Mouse (Mus musculus) embryonic facial prominence, embryonic 12.5 days (tissue): ENCODE data around the gene Myh7. TPM values are rescaled to one million over a fixed set of nuclear protein-coding genes. Genes with fewer than 3 reads are reported as not detected.
"Not testable (repeated sequence)": the region's sequence is repeated elsewhere in the genome, so short reads cannot be mapped to it uniquely, and the experiment has no call there.

Source experiments
- ATAC-seq: fragments of 200-750 bp; cut with Nextera tagmentation; 2 replicates; pipeline ENCODE4 v1.8.0; 2017; ENCODE audit not compliant: insufficient number of reproducible peaks, insufficient read depth, low FRiP score, low TSS enrichment
- H3K27ac ChIP-seq: fragments of 300-500 bp; sonication (generic); 2 replicates; pipeline ENCODE4 v1.5.1; 2016; ENCODE audit warnings: mild to moderate bottlenecking
- H3K27me3 ChIP-seq: fragments of 300-500 bp; sonication (generic); 2 replicates; pipeline ENCODE4 v1.6.1; 2016; ENCODE audit warnings: mild to moderate bottlenecking, moderate library complexity
- H3K36me3 ChIP-seq: fragments of 300-500 bp; sonication (generic); 2 replicates; pipeline ENCODE4 v1.6.1; 2016; ENCODE audit warnings: mild to moderate bottlenecking
- H3K4me1 ChIP-seq: fragments of 300-500 bp; sonication (generic); 2 replicates; pipeline ENCODE4 v1.6.1; 2016
- H3K4me2 ChIP-seq: fragments of 300-500 bp; sonication (generic); replicated peaks from 2 replicates; pipeline ENCODE4 v1.6.1; 2016; ENCODE audit warnings: mild to moderate bottlenecking, moderate library complexity
- H3K4me3 ChIP-seq: fragments of 300-500 bp; sonication (generic); 2 replicates; pipeline ENCODE4 v1.5.1; 2016; ENCODE audit warnings: mild to moderate bottlenecking
- H3K9ac ChIP-seq: fragments of 300-500 bp; sonication (generic); 2 replicates; pipeline ENCODE4 v1.6.1; 2016; ENCODE audit warnings: mild to moderate bottlenecking, moderate library complexity
- H3K9me3 ChIP-seq: fragments of 300-500 bp; sonication (generic); 2 replicates; pipeline ENCODE4 v1.6.1; 2016; ENCODE audit warnings: mild to moderate bottlenecking, moderate library complexity
- WGBS: fragments of 180-500 bp; shearing (Covaris S2); methylation state at CpG from one replicate; pipeline ENCODE4 v1.1.7; 2016; 5-methylcytosine and 5-hydroxymethylcytosine counted together
- polyA plus RNA-seq: library from polyadenylated mRNA; unstranded; fragments of >200 nt; fragmentation: Nextera tagmentation; extraction: Ambion mirVana; gene quantifications from 2 replicates; pipeline ENCODE4 v1.2.1, GENCODE M21; 2016

Myh7 gene
- polyA plus RNA-seq, 1 experiment from 2014 or later, result 8.3 TPM

DNA sequence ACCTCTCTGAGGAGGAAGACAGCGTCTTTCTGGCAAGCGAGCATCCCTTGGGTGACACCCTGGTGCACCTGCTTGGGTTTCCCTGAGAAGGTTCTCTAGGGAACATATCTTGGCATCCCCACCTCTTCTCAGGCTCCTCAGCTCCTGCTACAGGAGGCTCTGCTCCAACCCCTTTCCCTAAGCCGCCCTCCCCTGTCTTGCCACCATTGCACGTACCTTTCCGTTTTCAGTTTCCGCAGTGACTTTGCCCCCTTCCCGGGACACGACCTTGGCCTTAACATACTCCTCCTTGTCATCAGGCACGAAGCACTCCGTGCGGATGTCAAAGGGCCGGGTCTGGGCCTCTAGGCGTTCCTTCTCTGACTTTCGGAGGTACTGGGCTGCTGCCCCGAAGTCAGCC is 29.4 kb downstream of the Myh7 start:
- Histone ChIP-seq H3K27ac (no peak overlapping the region), H3K9ac (no peak overlapping the region), H3K4me1 (no peaks in the 10 kb centered on the region), H3K36me3 (no peaks in the 10 kb centered on the region), H3K4me3 (no peak overlapping the region), H3K4me2 (no peak overlapping the region), H3K27me3 (no peaks in the 10 kb centered on the region), H3K9me3 (no peaks in the 10 kb centered on the region)
- ATAC-seq, result no peak
- 82% methylated on average over 15 of the region's 15 CpGs for WGBS

DNA sequence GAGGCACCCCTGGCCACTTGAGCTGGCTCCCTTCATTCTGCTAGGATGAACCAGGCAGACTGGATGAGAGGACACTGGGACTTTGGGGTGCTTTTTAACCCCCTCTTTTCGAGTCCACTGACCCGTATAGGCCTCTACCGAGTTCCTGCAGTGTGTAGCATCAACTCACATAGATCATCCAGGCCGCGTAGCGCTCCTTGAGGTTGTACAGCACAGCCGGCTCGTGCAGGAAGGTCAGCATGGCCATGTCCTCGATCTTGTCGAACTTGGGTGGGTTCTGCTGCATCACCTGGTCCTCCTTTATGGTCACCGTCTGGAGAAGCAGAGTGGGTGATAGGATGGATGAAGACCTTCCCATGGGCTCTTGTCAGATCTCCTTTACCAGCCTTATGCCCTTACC is 30.7 kb downstream of the Myh7 start:
- Histone ChIP-seq H3K36me3 (no peaks in the 10 kb centered on the region), H3K4me2 (no peak overlapping the region), H3K4me1 (no peaks in the 10 kb centered on the region), H3K27me3 (no peaks in the 10 kb centered on the region), H3K27ac (no peak overlapping the region), H3K4me3 (no peak overlapping the region), H3K9ac (no peak overlapping the region), H3K9me3 (no peaks in the 10 kb centered on the region)
- no peak for ATAC-seq
- WGBS, result 88% methylated on average over 11 of the region's 11 CpGs

DNA sequence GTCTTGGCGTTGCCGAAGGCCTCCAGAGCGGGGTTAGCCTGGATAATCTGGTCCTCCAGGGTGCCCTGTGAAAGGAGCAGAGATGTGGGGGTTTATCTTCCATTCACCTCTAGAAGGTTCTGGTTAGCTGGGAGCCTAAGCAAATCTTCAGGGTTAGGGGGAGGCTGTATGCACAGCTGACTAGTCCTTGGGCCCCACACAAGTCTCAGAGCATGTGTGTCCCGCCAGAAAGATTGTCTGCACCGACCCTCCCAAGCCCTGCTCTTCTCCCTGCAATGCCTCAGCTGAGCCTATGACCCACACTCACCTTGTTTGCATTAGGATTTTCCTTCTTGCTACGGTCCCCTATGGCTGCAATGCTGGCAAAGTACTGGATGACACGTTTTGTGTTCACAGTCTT is 31.7 kb downstream of the Myh7 start:
- Histone ChIP-seq H3K9ac (no peak overlapping the region), H3K9me3 (no peaks in the 10 kb centered on the region), H3K4me1 (no peaks in the 10 kb centered on the region), H3K36me3 (no peaks in the 10 kb centered on the region), H3K4me2 (no peak overlapping the region), H3K27ac (no peak overlapping the region), H3K4me3 (no peak overlapping the region), H3K27me3 (no peaks in the 10 kb centered on the region)
- WGBS, result 80% methylated on average over 7 of the region's 7 CpGs
- ATAC-seq, result no peak

DNA sequence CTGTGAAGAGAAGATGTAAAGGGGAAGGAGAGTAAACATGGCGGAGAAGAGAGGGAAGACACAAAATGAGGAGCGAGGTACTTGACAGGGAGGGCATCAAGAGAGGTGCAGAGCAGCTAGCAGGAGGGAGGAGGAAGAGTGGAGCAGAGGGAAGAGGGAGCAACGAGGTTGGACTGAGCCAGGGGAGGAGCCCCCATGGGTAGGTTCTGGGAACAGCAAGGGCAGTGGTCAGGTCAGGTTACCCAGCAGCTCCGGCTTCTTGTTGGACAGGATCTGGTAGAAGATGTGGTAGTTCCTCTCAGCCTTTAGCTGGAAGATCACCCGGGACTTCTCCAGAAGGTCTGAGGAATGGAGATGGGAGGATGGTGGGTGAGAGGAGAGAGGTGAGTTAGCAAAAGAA is 32.9 kb downstream of the Myh7 start:
- Histone ChIP-seq H3K4me1 (no peaks in the 10 kb centered on the region), H3K4me2 (no peak overlapping the region), H3K27ac (no peak overlapping the region), H3K27me3 (no peaks in the 10 kb centered on the region), H3K9ac (no peak overlapping the region), H3K36me3 (no peaks in the 10 kb centered on the region), H3K9me3 (no peaks in the 10 kb centered on the region), H3K4me3 (no peak overlapping the region)
- no peak for ATAC-seq
- 73% methylated on average over 5 of the region's 5 CpGs for WGBS

DNA sequence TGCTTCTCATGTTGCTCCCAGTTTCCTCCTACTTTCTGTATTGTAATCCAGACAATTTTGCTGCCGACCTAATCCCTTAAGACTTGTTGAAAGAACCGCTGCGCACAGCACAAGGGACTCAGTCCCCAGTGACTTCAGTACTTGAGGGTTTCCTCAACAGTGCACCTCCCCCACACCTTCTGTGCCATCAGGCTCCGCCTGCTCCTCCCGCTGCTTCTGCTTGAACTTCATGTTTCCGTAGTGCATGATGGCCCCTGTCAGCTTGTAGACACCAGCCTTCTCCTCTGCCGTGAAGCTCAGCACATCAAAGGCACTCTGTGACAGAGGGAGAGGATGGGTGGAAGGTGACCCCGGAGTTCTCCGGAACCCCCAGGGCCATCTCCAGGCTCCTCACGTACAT is 33.7 kb downstream of the Myh7 start:
- Histone ChIP-seq H3K36me3 (no peaks in the 10 kb centered on the region), H3K9me3 (no peaks in the 10 kb centered on the region), H3K27ac (no peak overlapping the region), H3K4me1 (no peaks in the 10 kb centered on the region), H3K27me3 (no peaks in the 10 kb centered on the region), H3K9ac (no peak overlapping the region), H3K4me2 (no peak overlapping the region), H3K4me3 (no peak overlapping the region)
- 68% methylated on average over 10 of the region's 10 CpGs for WGBS
- ATAC-seq, result no peak; the same call in 1 of the 2 replicates

DNA sequence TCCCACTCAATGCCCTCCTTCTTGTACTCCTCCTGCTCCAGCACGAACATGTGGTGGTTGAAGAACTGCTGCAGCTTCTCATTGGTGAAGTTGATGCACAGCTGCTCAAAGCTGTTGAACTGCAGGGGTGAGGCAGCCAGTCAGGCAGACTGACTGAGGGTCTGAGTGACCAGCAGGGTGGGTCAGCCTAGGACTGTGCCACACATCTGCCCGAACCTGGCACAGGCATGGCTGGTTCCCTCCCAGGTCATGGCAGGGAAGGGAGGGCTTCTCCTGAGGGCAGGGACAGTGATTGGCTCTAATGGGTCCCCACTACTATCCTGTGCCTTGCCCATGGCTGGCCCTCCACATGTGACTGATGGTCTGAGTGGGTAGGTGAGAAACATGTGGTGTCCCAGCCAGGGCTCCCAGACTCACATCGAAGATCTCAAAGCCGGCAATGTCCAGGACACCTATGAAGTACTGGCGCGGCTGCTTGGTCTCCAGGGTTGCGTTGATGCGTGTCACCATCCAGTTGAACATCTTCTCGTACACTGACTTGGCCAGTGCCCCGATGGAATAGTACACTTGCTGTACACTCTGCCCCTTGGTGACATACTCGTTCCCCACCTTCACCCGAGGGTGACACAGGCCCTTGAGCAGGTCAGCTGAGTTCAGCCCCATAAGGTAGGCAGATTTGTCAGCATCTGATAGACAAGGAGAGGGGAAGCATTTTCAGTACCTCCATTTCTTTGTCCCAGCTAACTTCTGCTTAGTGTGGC is 34.4 kb downstream of the Myh7 start:
- not testable (repeated sequence) for H3K27ac ChIP-seq, H3K27me3 ChIP-seq, H3K4me1 ChIP-seq, H3K36me3 ChIP-seq, H3K9me3 ChIP-seq, H3K9ac ChIP-seq, H3K4me3 ChIP-seq, H3K4me2 ChIP-seq
- WGBS, result 89% methylated on average over 12 of the region's 12 CpGs
- peak; percentile 54; the same call in 1 of the 2 replicates for ATAC-seq

DNA sequence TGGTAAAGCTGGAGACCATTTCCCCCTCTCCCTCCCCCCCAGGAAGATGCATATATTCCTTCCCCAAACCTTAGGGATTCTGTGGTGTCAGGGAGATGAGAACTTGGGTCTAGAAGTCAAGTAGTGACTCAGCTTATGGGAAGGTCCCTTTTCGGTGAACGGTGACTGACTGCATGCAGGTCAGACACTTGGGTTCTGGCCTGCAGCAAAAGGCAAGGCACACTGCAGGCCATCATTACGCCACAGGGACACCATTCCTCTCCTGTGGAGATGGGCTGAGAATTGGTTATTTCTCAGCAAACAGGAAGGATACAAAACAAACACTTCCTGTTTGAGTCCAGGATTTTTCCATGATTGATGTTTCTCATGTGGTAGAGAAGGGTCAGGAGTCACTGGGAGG is 35.2 kb downstream of the Myh7 start:
- Histone ChIP-seq H3K27me3 (no peaks in the 10 kb centered on the region), H3K27ac (no peak overlapping the region), H3K36me3 (no peaks in the 10 kb centered on the region), H3K4me3 (no peak overlapping the region), H3K4me1 (no peaks in the 10 kb centered on the region), H3K9me3 (no peaks in the 10 kb centered on the region), H3K4me2 (no peak overlapping the region), H3K9ac (no peak overlapping the region)
- WGBS, result 93% methylated on average over 3 of the region's 3 CpGs
- ATAC-seq, result no peak

DNA sequence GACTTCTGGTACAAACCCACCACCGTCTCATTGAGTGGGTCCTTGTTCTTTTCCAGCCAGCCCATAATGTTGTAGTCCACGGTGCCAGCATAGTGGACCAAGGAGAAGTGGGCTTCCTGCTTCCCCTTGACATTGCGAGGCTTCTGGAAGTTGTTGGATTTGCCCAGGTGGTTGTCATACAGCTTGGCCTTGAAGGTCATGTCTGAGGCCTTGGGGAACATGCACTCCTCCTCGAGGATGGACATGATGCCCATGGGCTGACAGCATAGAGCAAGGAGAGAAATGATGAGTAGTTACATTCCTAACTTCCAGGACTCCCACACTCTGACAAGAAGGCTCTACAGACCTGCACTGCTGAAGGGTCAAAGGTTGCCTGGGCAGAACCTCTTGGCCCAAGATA is 35.9 kb downstream of the Myh7 start:
- 83% methylated on average over 4 of the region's 4 CpGs for WGBS
- H3K4me3 ChIP-seq, result no peak overlapping the region
- no peak overlapping the region for H3K27ac ChIP-seq
- no peaks in the 10 kb centered on the region for H3K4me1 ChIP-seq
- H3K4me2 ChIP-seq, result no peak overlapping the region
- no peaks in the 10 kb centered on the region for H3K36me3 ChIP-seq
- H3K9ac ChIP-seq, result no peak overlapping the region
- no peaks in the 10 kb centered on the region for H3K9me3 ChIP-seq
- H3K27me3 ChIP-seq, result no peaks in the 10 kb centered on the region
- ATAC-seq, result no peak

DNA sequence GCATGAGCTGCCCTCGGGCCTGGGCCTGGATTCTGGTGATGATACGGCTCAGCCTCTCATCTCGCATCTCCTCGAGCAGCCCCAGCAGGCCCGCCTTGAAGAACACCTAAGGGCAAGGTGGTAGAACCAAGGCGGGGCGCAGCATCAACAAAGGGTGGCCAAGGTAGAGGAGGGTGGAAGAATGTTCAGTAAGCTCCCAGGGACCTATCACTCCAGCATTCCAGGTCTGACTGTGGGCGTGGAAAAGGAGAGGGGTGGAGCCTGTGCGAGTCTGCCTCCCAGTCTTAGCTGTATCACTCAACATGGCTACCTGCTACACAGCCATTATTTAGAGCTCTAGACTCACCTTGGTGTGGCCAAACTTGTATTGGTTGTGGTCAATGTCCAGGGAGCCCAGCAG is 37.9 kb downstream of the Myh7 start:
- H3K27me3 ChIP-seq, result no peaks in the 10 kb centered on the region
- H3K9ac ChIP-seq, result no peak overlapping the region
- no peaks in the 10 kb centered on the region for H3K36me3 ChIP-seq
- 87% methylated on average over 9 of the region's 9 CpGs for WGBS
- no peak overlapping the region for H3K4me2 ChIP-seq
- no peaks in the 10 kb centered on the region for H3K9me3 ChIP-seq
- H3K27ac ChIP-seq, result no peak overlapping the region
- no peak for ATAC-seq
- H3K4me1 ChIP-seq, result no peaks in the 10 kb centered on the region
- H3K4me3 ChIP-seq, result no peak overlapping the region

DNA sequence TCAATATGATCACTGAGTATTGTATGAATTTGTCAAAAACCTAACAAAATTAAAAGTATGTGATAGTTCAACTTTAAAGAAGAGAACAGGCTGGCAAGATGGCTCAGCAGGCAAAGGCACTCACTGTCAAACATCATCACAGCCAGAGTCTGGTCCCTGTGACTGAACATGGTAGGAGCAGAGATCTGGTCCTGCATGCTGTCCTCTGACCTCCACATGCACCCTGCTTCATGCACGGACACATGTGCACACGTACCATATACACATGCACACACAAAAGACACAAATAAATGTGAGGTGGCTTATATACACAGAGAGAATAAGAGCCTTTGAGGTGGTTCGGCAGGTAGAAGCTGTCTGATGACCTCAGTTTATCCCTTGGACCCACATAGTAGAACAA is 38.9 kb downstream of the Myh7 start:
- Histone ChIP-seq H3K36me3 (no peaks in the 10 kb centered on the region), H3K9me3 (no peaks in the 10 kb centered on the region), H3K27me3 (no peaks in the 10 kb centered on the region), H3K4me2 (no peak overlapping the region), H3K27ac (no peak overlapping the region), H3K4me1 (no peaks in the 10 kb centered on the region), H3K9ac (no peak overlapping the region), H3K4me3 (no peak overlapping the region)
- no peak for ATAC-seq
- 86% methylated on average over 3 of the region's 3 CpGs for WGBS

DNA sequence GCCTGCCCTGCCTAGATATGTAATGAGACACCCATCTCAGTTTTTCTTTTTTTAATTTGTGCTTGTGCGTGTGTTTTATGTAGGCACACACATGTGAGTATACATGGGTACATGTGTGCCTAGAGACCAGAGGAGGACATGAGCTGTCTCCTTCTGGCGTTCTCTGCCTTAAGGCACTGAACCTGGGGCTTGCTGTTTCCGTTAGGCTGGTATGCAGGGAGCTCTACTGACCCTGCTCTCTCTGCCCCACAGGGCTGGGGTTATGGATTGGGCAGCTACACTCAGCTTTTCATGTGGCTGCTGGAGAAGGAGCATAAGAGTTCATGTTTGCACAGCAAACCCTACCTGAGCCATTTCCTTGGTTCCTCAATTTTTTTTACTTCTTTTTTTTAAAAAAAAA is 40.0 kb downstream of the Myh7 start:
- H3K36me3 ChIP-seq, result no peaks in the 10 kb centered on the region
- H3K4me1 ChIP-seq, result no peaks in the 10 kb centered on the region
- WGBS, result 57% methylated on average over 3 of the region's 3 CpGs
- no peaks in the 10 kb centered on the region for H3K9me3 ChIP-seq
- no peak overlapping the region for H3K4me3 ChIP-seq
- H3K27ac ChIP-seq, result no peak overlapping the region
- ATAC-seq, result no peak
- H3K27me3 ChIP-seq, result no peaks in the 10 kb centered on the region
- H3K9ac ChIP-seq, result no peak overlapping the region
- H3K4me2 ChIP-seq, result no peak overlapping the region

DNA sequence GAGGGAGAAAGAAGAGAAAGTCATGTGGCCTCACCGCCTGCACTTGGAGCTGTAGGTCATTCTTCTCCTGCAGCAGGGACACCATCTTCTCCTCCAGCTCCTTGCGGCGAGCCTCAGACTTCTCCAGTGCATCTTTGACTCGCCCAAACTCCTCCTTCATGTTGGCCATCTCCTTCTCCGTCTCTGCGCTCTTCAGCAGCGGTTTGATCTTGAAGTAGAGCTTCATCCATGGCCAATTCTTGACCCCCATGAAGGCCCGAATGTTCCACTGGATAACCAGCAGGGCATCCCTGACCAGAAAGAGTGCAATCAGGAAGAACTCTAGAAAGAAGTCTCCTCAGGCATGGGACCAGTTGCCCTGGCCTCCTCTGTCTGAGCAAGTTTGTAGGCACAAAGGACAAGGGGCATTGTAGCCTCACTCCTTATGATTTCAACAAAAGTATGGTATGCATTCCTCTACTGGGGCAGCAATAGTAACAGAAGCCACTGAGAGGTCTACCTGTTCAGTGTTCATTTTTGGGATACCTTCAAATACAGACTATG is 40.7 kb downstream of the Myh7 start:
- H3K4me1 ChIP-seq, result no peaks in the 10 kb centered on the region
- no peak for ATAC-seq
- no peak overlapping the region for H3K4me3 ChIP-seq
- no peak overlapping the region for H3K9ac ChIP-seq
- no peaks in the 10 kb centered on the region for H3K27me3 ChIP-seq
- no peaks in the 10 kb centered on the region for H3K36me3 ChIP-seq
- no peak overlapping the region for H3K27ac ChIP-seq
- H3K9me3 ChIP-seq, result no peaks in the 10 kb centered on the region
- 92% methylated on average over 8 of the region's 8 CpGs for WGBS
- H3K4me2 ChIP-seq, result no peak overlapping the region
